Mouse (Mus musculus) myocyte (in vitro differentiated cells): ENCODE results near the gene Irf6. TPM values are rescaled to one million over a fixed set of nuclear protein-coding genes. Genes with fewer than 3 reads are reported as not detected.

Experiments
- H3K27me3 ChIP-seq: one replicate; pipeline ENCODE4 v1.6.1; 2011; ENCODE audit not compliant: control insufficient read depth, insufficient read depth, insufficient read length
- H3K36me3 ChIP-seq: one replicate; pipeline ENCODE4 v1.6.1; 2011; ENCODE audit not compliant: control insufficient read depth, insufficient read depth
- H3K4me2 ChIP-seq: one replicate; pipeline ENCODE4 v1.6.1; 2011; ENCODE audit warnings: low read depth, control low read depth
- H3K4me3 ChIP-seq: one replicate; pipeline ENCODE4 v1.5.1; 2011; ENCODE audit warnings: mild to moderate bottlenecking, control low read depth, moderate library complexity
- H3K79me2 ChIP-seq: one replicate; pipeline ENCODE4 v1.6.1; 2011; ENCODE audit not compliant: control insufficient read depth, insufficient read depth
- H3ac ChIP-seq: one replicate; pipeline ENCODE4 v1.6.1; 2011; ENCODE audit not compliant: control insufficient read depth, insufficient read length
- CEBPB ChIP-seq: IDR thresholded peaks from 2 replicates; pipeline ENCODE4 v1.6.1; 2011; ENCODE audit warnings: mild to moderate bottlenecking, moderate library complexity; ENCODE audit not compliant: poor library complexity, insufficient read depth, severe bottlenecking
- E2F4 ChIP-seq: IDR thresholded peaks from one replicate; pipeline ENCODE4 v1.6.1; 2011; ENCODE audit warnings: mild to moderate bottlenecking, control low read depth, moderate library complexity; ENCODE audit not compliant: insufficient read depth
- MAX ChIP-seq: IDR thresholded peaks from one replicate; pipeline ENCODE4 v1.6.1; 2011; ENCODE audit warnings: low read depth, mild to moderate bottlenecking, control low read depth
- MYOD1 ChIP-seq, 3 experiments: IDR thresholded peaks; one replicate each; pipeline ENCODE4 v1.6.1; 2011; ENCODE audit warnings: control low read depth in 2 of 3, low read depth in 2 of 3, mild to moderate bottlenecking in 2 of 3, moderate library complexity in 1 of 3; ENCODE audit not compliant: insufficient read length in 2 of 3, control insufficient read depth in 1 of 3
- MYOG ChIP-seq, 3 experiments: IDR thresholded peaks; one replicate each; pipeline ENCODE4 v1.6.1; 2011; ENCODE audit warnings: control low read depth in 2 of 3, low read depth in 2 of 3, mild to moderate bottlenecking in 2 of 3; ENCODE audit not compliant: insufficient read length in 2 of 3, control insufficient read depth in 1 of 3, insufficient read depth in 1 of 3
- POLR2A ChIP-seq: IDR thresholded peaks from one replicate; pipeline ENCODE4 v1.6.1; 2011; ENCODE audit warnings: low read depth, mild to moderate bottlenecking, control low read depth, moderate library complexity; ENCODE audit not compliant: insufficient read length
- POLR2AphosphoS2 ChIP-seq: IDR thresholded peaks from one replicate; pipeline ENCODE4 v1.6.1; 2011; ENCODE audit warnings: low read depth, control low read depth; ENCODE audit not compliant: insufficient read length
- REST ChIP-seq: IDR thresholded peaks from one replicate; pipeline ENCODE4 v1.6.1; 2011; ENCODE audit warnings: mild to moderate bottlenecking, control low read depth, moderate library complexity; ENCODE audit not compliant: insufficient read depth, insufficient read length
- SRF ChIP-seq: IDR thresholded peaks from one replicate; pipeline ENCODE4 v1.6.1; 2011; ENCODE audit warnings: low read depth; ENCODE audit not compliant: control insufficient read depth, insufficient read length
- TCF12 ChIP-seq: IDR thresholded peaks from one replicate; pipeline ENCODE4 v1.6.1; 2011; ENCODE audit warnings: mild to moderate bottlenecking, control low read depth; ENCODE audit not compliant: poor library complexity, insufficient read depth, severe bottlenecking
- TCF3 ChIP-seq: IDR thresholded peaks from one replicate; pipeline ENCODE4 v1.6.1; 2011; ENCODE audit warnings: low read depth, control low read depth; ENCODE audit not compliant: insufficient read length
- USF1 ChIP-seq: IDR thresholded peaks from one replicate; pipeline ENCODE4 v1.6.1; 2011; ENCODE audit warnings: low read depth, mild to moderate bottlenecking, control low read depth, moderate library complexity
- polyA plus RNA-seq: library from polyadenylated mRNA; unstranded; fragments of >200 nt; fragmentation: generic; extraction: Trizol; gene quantifications from one replicate; pipeline ENCODE4 v1.2.1, GENCODE M21; 2012; ENCODE audit warnings: missing spikeins

Gene Irf6
- polyA plus RNA-seq, 1 experiment: 0.73 TPM

DNA sequence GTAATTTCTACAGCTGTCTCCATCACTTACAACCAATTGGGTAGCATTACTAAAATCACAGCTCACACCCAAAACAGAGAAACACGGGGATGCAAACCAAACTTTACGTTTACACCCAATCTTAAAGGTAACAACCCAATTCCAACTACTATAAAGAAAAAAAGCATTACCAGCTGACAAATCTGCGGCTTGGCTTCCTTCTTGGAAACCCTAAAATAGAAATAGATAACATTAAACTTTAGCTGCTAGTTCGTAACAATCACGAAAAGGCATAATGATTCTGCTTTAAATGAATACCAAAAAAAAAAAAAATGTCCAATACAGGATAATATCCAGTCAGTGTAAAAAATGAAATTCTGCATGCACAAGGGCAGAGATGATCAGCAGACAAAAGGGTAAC, 23.6 kb upstream of the Irf6 start:
- Histone ChIP-seq H3ac (peak overlapping the region; percentile 37), H3K36me3 (peaks cover 16% of the 10 kb centered on the region), H3K4me3 (peak overlapping the region; percentile 59), H3K79me2 (peaks cover 31% of the 10 kb centered on the region), H3K4me2 (peak overlapping the region; percentile 80), H3K27me3 (no peaks in the 10 kb centered on the region)
- TF ChIP-seq MYOG (IDR thresholded peaks at IDR 0.05; ENCODE audit: control insufficient read depth in 1 of 3, insufficient read depth in 1 of 3, insufficient read length in 2 of 3, low read depth in 2 of 3): no peak
- no peak for TF ChIP-seq USF1
- no peak for TF ChIP-seq SRF

DNA sequence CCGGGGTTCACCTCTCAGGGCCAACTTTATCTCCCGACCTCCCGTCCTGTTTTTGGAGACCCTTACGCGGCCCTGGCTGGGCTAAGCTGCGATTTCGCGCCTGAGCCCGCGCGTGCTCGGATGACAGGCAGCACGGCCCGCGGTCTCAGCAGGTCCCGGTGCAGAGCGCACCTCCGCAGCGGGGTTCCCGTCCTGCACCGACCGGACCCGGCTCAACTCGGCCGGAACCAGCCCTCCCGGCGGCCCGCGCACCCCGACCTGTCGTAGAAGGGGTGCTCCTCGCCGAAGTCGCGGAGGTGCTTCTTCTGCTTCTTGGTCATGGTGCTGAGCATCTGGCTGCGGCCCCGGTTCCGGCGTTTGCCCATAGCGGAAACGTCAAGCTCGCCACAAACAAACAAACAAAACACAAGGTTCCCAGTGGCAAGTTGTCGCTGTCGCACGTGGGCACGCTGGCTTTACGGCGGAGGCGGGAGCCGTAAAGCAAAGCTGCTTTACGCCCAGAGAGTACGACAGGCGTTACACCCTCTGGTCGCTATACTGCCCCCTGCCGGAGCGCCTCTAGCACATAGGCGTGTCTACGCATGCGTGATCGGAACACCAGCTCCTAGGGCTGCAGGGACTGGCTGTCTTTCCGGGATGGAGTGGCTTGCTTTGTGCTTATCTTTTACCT, 23.0 kb upstream of the Irf6 start, which contains the start of gene Diexf:
Gene Diexf (minus strand): TSS at position 487 of the 670 bp plus-strand sequence.
- Histone ChIP-seq H3K4me2 (peak within 1 kb of the TSS; percentile 80), H3ac (peak within 1 kb of the TSS; percentile 37), H3K79me2 (peaks cover 31% of the 10 kb centered on the region), H3K36me3 (peaks cover 15% of the 10 kb centered on the region), H3K27me3 (no peaks in the 10 kb centered on the region), H3K4me3 (peak within 1 kb of the TSS; percentile 59)
- TF ChIP-seq E2F4 (no peak), TCF3 (no peak), SRF (no peak), MYOG (IDR thresholded peaks at IDR 0.05; ENCODE audit: control insufficient read depth in 1 of 3, insufficient read depth in 1 of 3, insufficient read length in 2 of 3, low read depth in 2 of 3) (peak in 1 of 3 experiments; percentile 46), POLR2AphosphoS2 (peak; percentile 68), MYOD1 (IDR thresholded peaks at IDR 0.05; ENCODE audit: control insufficient read depth in 1 of 3, insufficient read length in 2 of 3, low read depth in 2 of 3) (peak in 1 of 3 experiments; percentile 32), TCF12 (no peak), POLR2A (peak; percentile 68), MAX (peak; percentile 82), CEBPB (no peak), REST (no peak), USF1 (peak; percentile 26)

DNA sequence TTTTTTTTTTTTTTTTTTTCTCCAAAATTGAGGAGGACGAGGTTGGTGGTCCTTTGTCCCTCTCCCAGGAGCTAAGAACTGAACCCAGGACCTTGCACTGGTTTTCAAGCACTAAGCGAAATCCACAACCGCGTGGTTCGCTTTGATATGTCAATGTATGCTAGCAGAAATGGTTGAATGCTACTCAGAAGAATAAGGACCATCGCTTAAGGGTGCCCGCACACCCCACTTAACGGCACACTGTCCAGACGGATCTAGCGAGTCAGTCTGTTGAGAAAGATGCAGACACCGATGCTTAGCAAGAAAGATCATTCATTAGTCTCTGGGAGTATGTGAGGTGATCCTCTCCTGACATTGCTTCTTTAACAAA, 22.5 kb upstream of the Irf6 start:
- Histone ChIP-seq H3K79me2 (peaks cover 31% of the 10 kb centered on the region), H3K4me2 (peak overlapping the region; percentile 76), H3K36me3 (peaks cover 12% of the 10 kb centered on the region), H3ac (peak overlapping the region; percentile 37), H3K27me3 (peaks cover 4% of the 10 kb centered on the region), H3K4me3 (peak overlapping the region; percentile 59)
- TF ChIP-seq USF1 (no peak), REST (no peak), TCF12 (no peak), MYOG (IDR thresholded peaks at IDR 0.05; ENCODE audit: control insufficient read depth in 1 of 3, insufficient read depth in 1 of 3, insufficient read length in 2 of 3, low read depth in 2 of 3) (no peak), MYOD1 (IDR thresholded peaks at IDR 0.05; ENCODE audit: control insufficient read depth in 1 of 3, insufficient read length in 2 of 3, low read depth in 2 of 3) (no peak), MAX (no peak), SRF (no peak), POLR2A (no peak), POLR2AphosphoS2 (no peak), TCF3 (no peak), E2F4 (no peak), CEBPB (no peak)

DNA sequence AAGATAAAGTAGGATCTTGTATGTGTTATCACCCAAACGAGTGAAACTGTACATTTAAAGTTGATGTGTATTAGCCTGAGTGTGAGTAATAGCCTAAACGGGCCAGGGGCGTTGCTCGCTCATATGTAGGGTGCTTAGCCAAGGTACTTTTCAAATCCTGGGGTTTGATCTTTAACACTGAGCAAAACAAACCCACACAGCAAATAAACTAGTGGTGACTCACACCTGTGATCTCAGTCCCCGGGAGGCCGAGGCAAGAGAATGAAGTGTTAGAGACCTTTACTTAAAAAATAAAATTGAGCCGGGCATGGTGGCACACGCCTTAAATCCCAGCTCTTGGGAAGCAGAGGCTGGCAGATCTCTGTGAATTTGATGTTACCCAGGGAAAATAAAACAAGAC, 22.1 kb upstream of the Irf6 start:
- no peak overlapping the region for H3K4me3 ChIP-seq

More for the DNA sequence above, 22.1 kb upstream of the Irf6 start:
- no peak for TF ChIP-seq E2F4
- TF ChIP-seq MYOD1 (IDR thresholded peaks at IDR 0.05; ENCODE audit: control insufficient read depth in 1 of 3, insufficient read length in 2 of 3, low read depth in 2 of 3): no peak
- TF ChIP-seq TCF12: no peak
- TF ChIP-seq POLR2AphosphoS2: no peak
- TF ChIP-seq MYOG (IDR thresholded peaks at IDR 0.05; ENCODE audit: control insufficient read depth in 1 of 3, insufficient read depth in 1 of 3, insufficient read length in 2 of 3, low read depth in 2 of 3): no peak
- TF ChIP-seq MAX: no peak
- no peak for TF ChIP-seq SRF
- TF ChIP-seq USF1: no peak
- TF ChIP-seq TCF3: no peak
- no peak for TF ChIP-seq POLR2A
- TF ChIP-seq REST: no peak
- Histone ChIP-seq H3K27me3 (peaks cover 6% of the 10 kb centered on the region), H3K36me3 (peaks cover 12% of the 10 kb centered on the region), H3K4me2 (peak overlapping the region; percentile 76), H3ac (no peak overlapping the region), H3K79me2 (peaks cover 30% of the 10 kb centered on the region)
